Mouse (Mus musculus) cerebellum, adult 11-12 months (tissue): Measurements from ENCODE around the gene Olfr1199.

ENCODE experiments used
- DNase-seq: peaks from one replicate; pipeline ENCODE4 v3.0.0; 2022

Gene Olfr1199

GRCm38 (mm10) chr2:88760369-88760768 is at the start of gene Olfr1199:
Gene Olfr1199, minus strand, starts transcription at chr2:88760469.
- DNase-seq: no peak

- DNase-seq: no peak
These were observed 32.5 kb upstream of the Olfr1199 start, which contains the start of gene Olfr1201 for GRCm38 (mm10) chr2:88792736-88793135. Gene Olfr1201, plus strand, starts transcription at chr2:88793036.

GRCm38 (mm10) chr2:88770388-88770787 is 10.1 kb upstream of the Olfr1199 start, which contains the start of gene Olfr1200:
Gene Olfr1200, minus strand, starts transcription at chr2:88770488.
- DNase-seq: no peak

- DNase-seq: no peak
These were observed 9.0 kb downstream of the Olfr1199 start, which contains the start of gene Olfr1198 for GRCm38 (mm10) chr2:88751270-88751669. Gene Olfr1198, minus strand, starts transcription at chr2:88751370.

- no peak for DNase-seq
These were observed 16.9 kb downstream of the Olfr1199 start for GRCm38 (mm10) chr2:88743379-88743778.

GRCm38 (mm10) chr2:88732266-88732665 is 28.0 kb downstream of the Olfr1199 start, which contains the start of gene Olfr1197:
Gene Olfr1197, minus strand, starts transcription at chr2:88732366.
- DNase-seq: no peak

- DNase-seq: no peak
These were observed 55.8 kb downstream of the Olfr1199 start, which contains the start of gene Olfr1196 for GRCm38 (mm10) chr2:88704497-88704896. Gene Olfr1196, minus strand, starts transcription at chr2:88704597.
